Mouse (Mus musculus) spleen, embryonic (tissue): ENCODE data around the gene Gm10799.

ENCODE experiments used
- CTCF ChIA-PET: fragments of 350-600 bp; sonication (Branson Sonifier 250); formaldehyde crosslinking; loops from one replicate; lab custom pipeline; 2022; lab: Charles Lee

Gene Gm10799

GRCm38 (mm10) chr2:104024656-104025055 is 43.7 kb downstream of the Gm10799 start:
- CTCF ChIA-PET, result interaction anchor here (1.1 kb wide), 1 partner anchor 30 kb away, joined by 3 read pairs; no protein-coding TSS in a partner anchor

DNA sequence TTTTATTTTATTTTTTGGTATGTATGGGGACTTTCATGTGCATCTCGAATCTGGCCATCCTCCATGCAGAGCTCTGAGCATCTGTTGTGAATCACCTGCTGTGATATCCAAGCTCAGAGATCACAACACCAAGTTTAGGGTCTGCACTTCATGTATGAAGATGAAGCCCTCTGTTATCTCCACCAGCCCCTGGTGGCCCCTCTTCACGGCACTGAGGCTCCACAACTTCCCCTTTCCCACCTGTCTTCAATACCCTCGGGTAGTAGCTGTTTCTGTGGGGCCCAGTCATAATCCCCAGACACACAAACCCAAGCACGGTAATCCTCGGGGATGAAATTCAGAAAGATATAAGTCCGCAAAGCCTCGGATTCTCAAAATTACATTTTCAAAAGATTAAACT is 45.3 kb downstream of the Gm10799 start:
- CTCF ChIA-PET, result no interaction called here
